Mouse (Mus musculus) kidney, adult 2 months (tissue): ENCODE results near the gene Zbtb34. TPM values are rescaled to one million over a fixed set of nuclear protein-coding genes. Genes with fewer than 3 reads are reported as not detected.

Experiments
- DNase-seq: peaks from one replicate; pipeline ENCODE4 v3.0.0; 2021
- H3K27ac ChIP-seq: fragments of 200-500 bp; 2 replicates; pipeline ENCODE4 v1.5.1; 2012; ENCODE audit warnings: low read depth, low read length, control low read depth, inconsistent platforms; ENCODE audit not compliant: insufficient read depth
- H3K27me3 ChIP-seq: fragments of 200-500 bp; replicated peaks from 2 replicates; pipeline ENCODE4 v1.6.1; 2012; ENCODE audit warnings: mild to moderate bottlenecking, moderate library complexity, low read length, inconsistent platforms; ENCODE audit not compliant: control insufficient read depth, insufficient read depth
- H3K36me3 ChIP-seq: fragments of 200-500 bp; 2 replicates; pipeline ENCODE4 v1.6.1; 2012; ENCODE audit warnings: mild to moderate bottlenecking, moderate library complexity, low read length, inconsistent platforms; ENCODE audit not compliant: control insufficient read depth, insufficient read depth
- H3K4me1 ChIP-seq: fragments of 200-500 bp; 2 replicates; pipeline ENCODE4 v1.6.1; 2011; ENCODE audit warnings: low read length; ENCODE audit not compliant: control insufficient read depth, insufficient read depth
- H3K4me3 ChIP-seq: fragments of 200-500 bp; 2 replicates; pipeline ENCODE4 v1.5.1; 2011; ENCODE audit warnings: mild to moderate bottlenecking, low read depth, low read length, control low read depth; ENCODE audit not compliant: insufficient read depth
- CTCF ChIP-seq: fragments of 200-500 bp; conservative IDR thresholded peaks from 2 replicates; pipeline ENCODE4 v1.5.1; 2011; ENCODE audit warnings: low read depth, mild to moderate bottlenecking, control low read depth, low read length, moderate library complexity, mixed read lengths; ENCODE audit not compliant: insufficient read depth, insufficient read length
- POLR2A ChIP-seq: fragments of 200-500 bp; IDR thresholded peaks from one replicate; pipeline ENCODE4 v1.6.1; 2011; ENCODE audit warnings: low read depth, low read length, control low read depth
- WGBS: fragments of 180-500 bp; shearing (Covaris S2); methylation state at CpG from one replicate; pipeline ENCODE4 v1.1.7; 2018; 5-methylcytosine and 5-hydroxymethylcytosine counted together
- polyA plus RNA-seq: library from polyadenylated mRNA; depleted of rRNA; stranded (reverse); fragments of >200 nt; gene quantifications from 2 replicates; pipeline ENCODE4 v1.2.3, GENCODE M21; 2012

Gene Zbtb34
- polyA plus RNA-seq, 1 experiment = 5.1 TPM

DNA sequence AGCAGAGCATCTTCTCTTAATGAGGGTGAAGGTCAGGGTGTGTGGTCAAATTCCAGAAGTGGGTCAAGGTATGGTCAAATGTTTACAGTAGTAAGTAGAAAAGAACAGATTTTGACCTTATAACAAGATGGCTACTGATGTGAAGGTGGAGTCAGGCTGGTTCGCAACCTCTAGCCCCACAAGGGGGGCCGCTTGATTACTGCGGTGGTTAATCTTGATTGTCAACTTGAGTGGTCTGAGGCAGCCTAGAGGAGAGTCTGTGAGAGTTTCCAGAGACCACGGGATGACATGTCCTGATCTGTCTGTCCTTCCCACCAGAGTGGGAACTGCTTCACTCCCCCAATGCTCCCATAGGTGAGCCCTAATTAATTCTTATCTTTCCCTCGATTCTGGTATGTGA lies 30.6 kb downstream of the Zbtb34 start:
- no peak for TF ChIP-seq CTCF
- no peak for TF ChIP-seq POLR2A
- H3K36me3 ChIP-seq = no peaks in the 10 kb centered on the region
- no peak overlapping the region for H3K4me3 ChIP-seq
- no peaks in the 10 kb centered on the region for H3K4me1 ChIP-seq
- no peaks in the 10 kb centered on the region for H3K27me3 ChIP-seq
- DNase-seq = no peak
- no peak overlapping the region for H3K27ac ChIP-seq
- 74% methylated on average over 5 of the region's 5 CpGs for WGBS

DNA sequence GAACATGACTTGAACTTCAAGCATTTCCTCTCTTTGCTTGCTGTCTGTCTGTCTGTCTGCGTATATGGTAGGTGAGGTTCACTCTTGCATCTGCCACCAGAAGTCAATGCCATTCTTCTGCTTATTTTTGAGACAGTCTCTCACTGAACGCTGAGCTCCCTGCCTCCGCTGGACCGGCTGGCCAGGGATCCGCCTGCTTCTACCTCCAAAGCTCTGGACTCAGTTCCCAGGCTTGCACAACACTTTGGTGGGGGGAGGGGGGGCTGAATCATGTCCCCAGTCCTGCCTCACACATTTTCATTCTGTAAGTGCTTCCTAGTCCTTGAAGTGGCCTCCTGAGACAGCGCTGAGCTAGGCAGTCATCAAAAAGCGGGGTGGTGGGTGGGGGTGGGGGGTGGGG lies 32.0 kb downstream of the Zbtb34 start:
- TF ChIP-seq CTCF (no peak), POLR2A (no peak)
- H3K27me3 ChIP-seq = no peaks in the 10 kb centered on the region
- DNase-seq = no peak
- no peaks in the 10 kb centered on the region for H3K4me1 ChIP-seq
- WGBS = 87% methylated on average over 7 of the region's 7 CpGs
- H3K27ac ChIP-seq = no peak overlapping the region
- no peaks in the 10 kb centered on the region for H3K36me3 ChIP-seq
- no peak overlapping the region for H3K4me3 ChIP-seq

DNA sequence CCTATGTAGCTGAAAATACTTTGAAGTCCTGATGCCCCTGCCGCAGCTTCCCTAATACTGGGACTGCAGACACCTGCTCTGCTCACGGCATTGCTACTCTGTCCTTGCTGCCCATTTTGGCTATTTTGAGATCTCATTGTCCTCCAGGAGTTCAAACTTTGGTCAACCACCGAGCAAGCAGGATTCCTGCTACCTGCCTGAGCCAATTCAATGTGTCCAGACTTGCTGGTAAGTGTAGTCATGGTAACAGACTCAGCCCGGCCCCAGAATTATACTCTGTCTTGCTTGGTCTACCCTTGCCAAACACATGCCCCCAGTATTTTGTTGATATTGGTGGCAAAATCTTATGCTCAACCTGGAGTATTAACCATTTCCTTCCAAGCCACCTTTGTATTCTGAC lies 34.1 kb downstream of the Zbtb34 start:
- no peak for DNase-seq
- 67% methylated on average over 4 of the region's 4 CpGs for WGBS
- TF ChIP-seq POLR2A (no peak), CTCF (no peak)
- H3K27me3 ChIP-seq = no peaks in the 10 kb centered on the region
- H3K27ac ChIP-seq = no peak overlapping the region
- no peak overlapping the region for H3K4me3 ChIP-seq
- no peaks in the 10 kb centered on the region for H3K36me3 ChIP-seq
- no peaks in the 10 kb centered on the region for H3K4me1 ChIP-seq

DNA sequence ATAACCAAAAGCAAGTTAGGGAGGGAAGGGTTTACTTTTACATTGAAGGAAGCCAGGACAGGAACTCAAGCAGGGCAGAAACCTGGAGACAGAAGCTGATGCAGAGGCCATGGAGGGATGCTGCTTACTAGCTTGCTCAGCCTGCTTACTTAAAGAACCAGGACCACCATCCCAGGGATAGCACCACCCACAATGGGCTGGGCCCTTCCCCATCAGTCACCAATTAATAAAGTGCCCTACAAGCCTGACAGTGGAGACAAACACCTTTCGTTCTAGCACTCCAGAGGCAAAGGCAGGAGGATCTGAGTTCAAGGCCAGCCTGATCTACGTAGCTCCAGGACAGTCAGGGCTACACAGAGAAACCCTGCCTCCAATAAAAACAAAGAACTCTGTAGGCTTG lies 36.1 kb downstream of the Zbtb34 start:
- 92% methylated on average over 2 of the region's 2 CpGs for WGBS
- no peak overlapping the region for H3K4me3 ChIP-seq
- no peaks in the 10 kb centered on the region for H3K4me1 ChIP-seq
- H3K36me3 ChIP-seq = no peaks in the 10 kb centered on the region
- DNase-seq = no peak
- H3K27ac ChIP-seq = no peak overlapping the region
- TF ChIP-seq POLR2A (no peak), CTCF (no peak)
- H3K27me3 ChIP-seq = no peaks in the 10 kb centered on the region

DNA sequence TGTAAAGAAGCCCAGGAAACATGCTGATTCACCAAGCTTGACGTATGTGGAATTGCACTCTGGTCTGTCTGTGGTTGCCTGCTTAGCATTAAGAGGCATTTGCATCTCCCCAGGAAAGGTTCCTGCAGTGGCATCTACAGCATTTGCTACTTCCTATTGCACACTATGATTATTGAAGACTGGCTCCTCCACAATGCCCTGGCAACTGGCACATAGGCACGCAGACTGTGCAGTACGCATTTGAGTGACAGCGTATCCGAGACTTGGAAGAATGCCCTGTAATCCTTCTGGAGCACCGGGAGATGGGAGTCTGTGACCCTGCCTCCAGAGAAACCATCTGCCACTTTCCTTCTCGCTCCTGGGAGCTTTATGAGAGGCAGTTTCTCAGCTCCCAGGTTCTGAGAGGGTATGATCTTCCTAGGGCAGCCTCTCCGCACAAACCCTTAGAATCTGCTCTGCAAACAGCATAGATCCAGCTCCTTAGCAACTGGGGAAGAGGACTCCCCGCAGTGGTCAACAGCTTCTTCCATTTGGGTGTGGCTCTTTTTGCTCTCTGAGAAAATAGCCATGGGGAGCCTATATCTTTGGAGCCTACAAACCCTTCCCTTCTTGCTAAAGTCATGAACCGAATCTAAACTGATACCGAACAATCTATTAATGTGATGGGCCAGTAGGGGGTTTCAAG lies 37.0 kb downstream of the Zbtb34 start:
- Histone ChIP-seq H3K36me3 (no peaks in the 10 kb centered on the region), H3K4me3 (no peak overlapping the region), H3K27ac (no peak overlapping the region), H3K27me3 (no peaks in the 10 kb centered on the region), H3K4me1 (no peaks in the 10 kb centered on the region)
- no peak for DNase-seq
- no peak for TF ChIP-seq POLR2A
- 80% methylated on average over 11 of the region's 11 CpGs for WGBS

DNA sequence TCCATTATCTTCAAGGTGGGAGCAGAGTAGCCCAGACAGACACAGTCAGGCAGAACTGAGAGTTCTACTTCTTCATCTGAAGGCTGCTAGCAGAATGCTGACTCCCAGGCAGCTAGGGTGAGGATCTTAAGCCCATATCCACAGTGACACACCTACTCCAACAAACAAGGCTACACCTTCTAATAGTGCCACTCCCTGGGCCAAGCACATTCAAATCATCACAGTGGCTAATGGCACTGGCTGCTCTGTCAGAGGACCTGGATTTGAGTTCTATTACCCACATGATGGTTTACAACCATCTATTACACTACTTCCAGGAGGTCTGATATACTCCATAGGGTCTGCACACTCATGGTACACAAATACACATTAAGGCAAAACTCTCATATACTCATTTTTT lies 38.1 kb downstream of the Zbtb34 start:
- Histone ChIP-seq H3K4me3 (no peak overlapping the region), H3K4me1 (no peaks in the 10 kb centered on the region), H3K27me3 (no peaks in the 10 kb centered on the region), H3K36me3 (no peaks in the 10 kb centered on the region), H3K27ac (no peak overlapping the region)
- TF ChIP-seq CTCF (no peak), POLR2A (no peak)
- DNase-seq = no peak

DNA sequence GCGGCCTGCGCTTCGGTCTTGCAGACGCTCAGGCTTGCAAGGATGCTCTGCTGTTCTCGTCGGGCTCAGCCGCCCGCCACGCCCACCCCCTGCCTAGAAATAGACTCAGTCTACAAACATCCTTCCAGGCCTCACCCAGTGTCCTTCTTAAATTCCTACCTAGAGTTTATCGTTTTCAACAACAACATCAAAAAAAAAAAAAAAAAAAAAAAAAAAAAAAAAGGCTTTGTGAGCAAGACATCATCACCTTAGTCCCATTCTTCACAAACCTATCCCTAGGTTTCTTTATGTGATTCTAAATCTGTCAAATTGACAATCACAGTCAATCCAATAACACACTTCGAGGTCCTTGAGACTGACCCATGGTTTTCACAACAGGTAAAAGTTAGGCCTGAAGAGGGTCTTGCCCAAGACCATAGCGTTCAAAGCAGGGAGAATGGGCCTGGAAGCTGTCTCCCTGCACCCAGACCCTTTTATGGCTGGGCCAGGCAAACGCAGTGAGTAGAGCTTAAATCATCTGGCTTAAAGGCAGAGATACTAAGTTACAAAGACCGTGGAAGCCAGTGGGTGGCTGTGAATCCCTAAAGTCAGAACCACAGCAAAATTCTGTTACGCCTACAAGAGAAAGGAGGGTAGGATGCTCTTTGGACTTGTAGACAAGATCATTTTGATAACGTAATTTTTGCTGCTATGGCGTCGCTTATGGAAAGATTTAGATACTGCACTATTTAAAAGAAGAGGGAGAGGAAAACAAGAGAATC lies 59.3 kb downstream of the Zbtb34 start:
- WGBS = 34% methylated on average over 18 of the region's 18 CpGs
- H3K36me3 ChIP-seq = no peaks in the 10 kb centered on the region
- H3K4me1 ChIP-seq = peaks cover 7% of the 10 kb centered on the region
- no peaks in the 10 kb centered on the region for H3K27me3 ChIP-seq
- H3K27ac ChIP-seq = no peak overlapping the region
- no peak for DNase-seq
- no peak for TF ChIP-seq CTCF
- TF ChIP-seq POLR2A = no peak
- H3K4me3 ChIP-seq = peak overlapping the region; percentile 56
